ENCODE assay signal across 7 mouse cellular contexts in the genomic region with DNA sequence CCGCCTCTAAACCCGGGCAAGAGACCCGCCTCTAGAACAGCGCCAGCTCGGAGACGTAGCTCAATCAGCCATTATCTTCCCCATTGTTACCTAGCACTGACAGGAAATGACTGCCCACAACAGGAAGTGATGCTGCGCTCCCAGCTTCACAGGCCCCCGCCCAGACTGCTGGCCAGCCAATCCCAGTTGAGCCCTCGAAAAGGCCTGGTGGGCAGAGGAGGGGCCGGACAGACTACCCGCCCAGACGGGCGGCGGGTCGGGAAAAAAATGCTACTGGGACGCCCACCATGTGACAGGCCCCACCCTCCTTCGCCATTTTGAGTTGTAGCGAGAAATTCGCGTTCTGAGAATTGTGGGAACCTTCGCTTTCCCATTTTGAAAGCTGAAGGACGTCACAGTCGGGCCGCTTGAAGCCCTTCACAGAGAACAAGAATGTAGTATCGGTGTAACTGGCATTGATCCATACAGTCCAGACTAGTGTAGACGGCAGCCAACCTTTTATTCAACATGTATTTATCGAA. TPM values are rescaled to one million over a fixed set of nuclear protein-coding genes. Genes with fewer than 3 reads are reported as not detected.
DNase-seq lines count a peak whose midpoint lies in the region; ATAC-seq lines count a peak whose summit lies in the region.

A gene (minus strand): TSS at position 116 of the 521 bp plus-strand sequence.

- H3K27ac ChIP-seq in intestine, embryonic 15.5 days: peak within 1 kb of the TSS; percentile 83
- peak within 1 kb of the TSS; percentile 92 for H3K27ac ChIP-seq in midbrain, embryonic 10.5 days (replicated peaks)

- 19% methylated on average over 27 of the region's 27 CpGs for WGBS in intestine, embryonic 15.5 days
- 30% methylated on average over 27 of the region's 27 CpGs for WGBS in midbrain, embryonic 10.5 days

- no peaks in the 10 kb centered on the region for H3K36me3 ChIP-seq in intestine, embryonic 15.5 days
- peaks cover 27% of the 10 kb centered on the region for H3K36me3 ChIP-seq in midbrain, embryonic 10.5 days

- peak within 1 kb of the TSS; percentile 51 for H3K4me2 ChIP-seq in intestine, embryonic 15.5 days (replicated peaks)

- peak; percentile 99 for ATAC-seq in intestine, embryonic 15.5 days

- H3K4me3 ChIP-seq in intestine, embryonic 15.5 days (replicated peaks): peak within 1 kb of the TSS; percentile 71
- peak within 1 kb of the TSS; percentile 79 for H3K4me3 ChIP-seq in midbrain, embryonic 10.5 days

- DNase-seq in adrenal gland, adult 2 months: peak; percentile 95
- peak; percentile 77 for DNase-seq in embryo, embryonic 11.5 days (ENCODE audit: low read depth, low spot score)
- DNase-seq in gastrocnemius, postnatal 36 days: peak; percentile 76 to 85
- DNase-seq in left cerebral cortex, postnatal 25 days (ENCODE audit: low spot score in 2 of 2): peak; percentile 89 to 97
- DNase-seq in midbrain, embryonic 10.5 days (ENCODE audit: low spot score): peak; percentile 90
- peak; percentile 80 for DNase-seq in right cerebral cortex, postnatal 4 days

- 0 out of 2 replicates have a peak, but pooled peaks cover 4% of the 10 kb centered on the region for H3K27me3 ChIP-seq in intestine, embryonic 15.5 days (replicated peaks)
- H3K27me3 ChIP-seq in midbrain, embryonic 10.5 days (ENCODE audit: low read depth, poor library complexity, severe bottlenecking): peaks cover 97% of the 10 kb centered on the region

- intact Hi-C loops in gastrocnemius, postnatal 36 days (cut with DNase I): no loop called here
- intact Hi-C loops in left cerebral cortex, postnatal 25 days (cut with DNase I): loop anchor here (10.0 kb wide), 1 partner anchor 1024 kb away; no protein-coding TSS in a partner anchor

- peak within 1 kb of the TSS; percentile 84 for H3K9ac ChIP-seq in intestine, embryonic 15.5 days

- H3K4me1 ChIP-seq in intestine, embryonic 15.5 days (replicated peaks): no peaks in the 10 kb centered on the region
- peaks cover 3% of the 10 kb centered on the region for H3K4me1 ChIP-seq in midbrain, embryonic 10.5 days

- no peaks in the 10 kb centered on the region for H3K9me3 ChIP-seq in intestine, embryonic 15.5 days
- H3K9me3 ChIP-seq in midbrain, embryonic 10.5 days (replicated peaks): 0 out of 2 replicates have a peak, but pooled peaks cover 4% of the 10 kb centered on the region

RNA-seq across cellular contexts. Expression of the gene that starts here (rescaled TPM):
- 10 to 100 TPM; 49.1 to 55.4 TPM for total RNA-seq in adrenal gland, adult 2 months (2021)
- 0.99 and 1.3 TPM in 2 replicates for polyA plus RNA-seq in adrenal gland, adult 2 months (2012; rRNA removed)
- total RNA-seq in gastrocnemius, postnatal 36 days (2021): 10 to 100 TPM; 12.6 to 17.7 TPM
- polyA plus RNA-seq in intestine, embryonic 15.5 days (2015; fragmentation: Nextera tagmentation; extraction: Ambion mirVana): 28.0 and 29.2 TPM in 2 replicates
- 10 to 100 TPM; 46.8 to 53.5 TPM for total RNA-seq in left cerebral cortex, postnatal 25 days (2021)
- polyA plus RNA-seq in midbrain, embryonic 10.5 days (2016; fragmentation: Nextera tagmentation; extraction: Ambion mirVana): 31.0 and 36.0 TPM in 2 replicates

Comparison
In these comparisons a context has a peak if more than half of its experiments do, and no peak if none do; other contexts are left out.
1. Peak in every context shown above with its lines: DNase-seq, ATAC-seq, H3K4me3 ChIP-seq and H3K27ac ChIP-seq.
2. RNA of the gene that starts here (polyA plus RNA-seq): 31.0 to 36.0 TPM in midbrain, embryonic 10.5 days and 28.0 to 29.2 TPM in intestine, embryonic 15.5 days; 0.99 to 1.3 TPM in adrenal gland, adult 2 months; every median in the first group is over 10 times any median in the second.